Mouse (Mus musculus) kidney, adult 2 months (tissue): ENCODE measurements around the gene Aspscr1. TPM values are rescaled to one million over a fixed set of nuclear protein-coding genes. Genes with fewer than 3 reads are reported as not detected.

ENCODE experiments used
- DNase-seq: peaks from one replicate; pipeline ENCODE4 v3.0.0; 2021
- H3K27ac ChIP-seq: fragments of 200-500 bp; 2 replicates; pipeline ENCODE4 v1.5.1; 2012; ENCODE audit warnings: low read depth, low read length, control low read depth, inconsistent platforms; ENCODE audit not compliant: insufficient read depth
- H3K27me3 ChIP-seq: fragments of 200-500 bp; replicated peaks from 2 replicates; pipeline ENCODE4 v1.6.1; 2012; ENCODE audit warnings: mild to moderate bottlenecking, moderate library complexity, low read length, inconsistent platforms; ENCODE audit not compliant: control insufficient read depth, insufficient read depth
- H3K36me3 ChIP-seq: fragments of 200-500 bp; 2 replicates; pipeline ENCODE4 v1.6.1; 2012; ENCODE audit warnings: mild to moderate bottlenecking, moderate library complexity, low read length, inconsistent platforms; ENCODE audit not compliant: control insufficient read depth, insufficient read depth
- H3K4me1 ChIP-seq: fragments of 200-500 bp; 2 replicates; pipeline ENCODE4 v1.6.1; 2011; ENCODE audit warnings: low read length; ENCODE audit not compliant: control insufficient read depth, insufficient read depth
- H3K4me3 ChIP-seq: fragments of 200-500 bp; 2 replicates; pipeline ENCODE4 v1.5.1; 2011; ENCODE audit warnings: mild to moderate bottlenecking, low read depth, low read length, control low read depth; ENCODE audit not compliant: insufficient read depth
- CTCF ChIP-seq: fragments of 200-500 bp; conservative IDR thresholded peaks from 2 replicates; pipeline ENCODE4 v1.5.1; 2011; ENCODE audit warnings: low read depth, mild to moderate bottlenecking, control low read depth, low read length, moderate library complexity, mixed read lengths; ENCODE audit not compliant: insufficient read depth, insufficient read length
- POLR2A ChIP-seq: fragments of 200-500 bp; IDR thresholded peaks from one replicate; pipeline ENCODE4 v1.6.1; 2011; ENCODE audit warnings: low read depth, low read length, control low read depth
- WGBS: fragments of 180-500 bp; shearing (Covaris S2); methylation state at CpG from one replicate; pipeline ENCODE4 v1.1.7; 2018; 5-methylcytosine and 5-hydroxymethylcytosine counted together
- polyA plus RNA-seq: library from polyadenylated mRNA; depleted of rRNA; stranded (reverse); fragments of >200 nt; gene quantifications from 2 replicates; pipeline ENCODE4 v1.2.3, GENCODE M21; 2012

Gene Aspscr1
- polyA plus RNA-seq, 1 experiment: 105 TPM

GRCm38 (mm10) chr11:120703696-120704454, 31.1 kb downstream of the Aspscr1 start:
- WGBS: 72% methylated on average over 15 of the region's 15 CpGs
- no peak for DNase-seq

GRCm38 (mm10) chr11:120704486-120705325, 31.9 kb downstream of the Aspscr1 start:
- DNase-seq: no peak
- 71% methylated on average over 8 of the region's 8 CpGs for WGBS
- Histone ChIP-seq H3K36me3 (no peaks in the 10 kb centered on the region), H3K27me3 (no peaks in the 10 kb centered on the region), H3K27ac (no peak overlapping the region), H3K4me1 (no peaks in the 10 kb centered on the region), H3K4me3 (no peak overlapping the region)
- no peak for TF ChIP-seq POLR2A
- no peak for TF ChIP-seq CTCF

More at GRCm38 (mm10) chr11:120703696-120704454, 31.1 kb downstream of the Aspscr1 start:
- Histone ChIP-seq H3K4me1 (no peaks in the 10 kb centered on the region), H3K27me3 (no peaks in the 10 kb centered on the region), H3K4me3 (no peak overlapping the region), H3K27ac (no peak overlapping the region), H3K36me3 (no peaks in the 10 kb centered on the region)
- TF ChIP-seq POLR2A (no peak), CTCF (no peak)

GRCm38 (mm10) chr11:120706120-120706519, 33.3 kb downstream of the Aspscr1 start:
- no peaks in the 10 kb centered on the region for H3K27me3 ChIP-seq
- no peaks in the 10 kb centered on the region for H3K36me3 ChIP-seq
- 82% methylated on average over 5 of the region's 5 CpGs for WGBS
- H3K4me1 ChIP-seq: no peaks in the 10 kb centered on the region
- no peak for TF ChIP-seq POLR2A
- DNase-seq: no peak
- no peak overlapping the region for H3K27ac ChIP-seq
- no peak overlapping the region for H3K4me3 ChIP-seq

- 62% methylated on average over 12 of the region's 12 CpGs for WGBS
- DNase-seq: no peak
- no peak overlapping the region for H3K27ac ChIP-seq
- no peaks in the 10 kb centered on the region for H3K27me3 ChIP-seq
- no peaks in the 10 kb centered on the region for H3K4me1 ChIP-seq
- no peaks in the 10 kb centered on the region for H3K36me3 ChIP-seq
- H3K4me3 ChIP-seq: no peak overlapping the region
- TF ChIP-seq CTCF (no peak), POLR2A (no peak)
Measured at GRCm38 (mm10) chr11:120707225-120707624, 34.5 kb downstream of the Aspscr1 start.

GRCm38 (mm10) chr11:120707969-120708368, 35.2 kb downstream of the Aspscr1 start:
- H3K36me3 ChIP-seq: no peaks in the 10 kb centered on the region
- H3K4me3 ChIP-seq: no peak overlapping the region
- no peak for DNase-seq
- peaks cover 2% of the 10 kb centered on the region; the same call in 1 of the 2 replicates for H3K4me1 ChIP-seq
- WGBS: 74% methylated on average over 5 of the region's 5 CpGs
- H3K27me3 ChIP-seq: no peaks in the 10 kb centered on the region
- no peak overlapping the region for H3K27ac ChIP-seq
- no peak for TF ChIP-seq POLR2A
- no peak for TF ChIP-seq CTCF

GRCm38 (mm10) chr11:120709551-120709950, 36.8 kb downstream of the Aspscr1 start:
- no peak overlapping the region for H3K27ac ChIP-seq
- TF ChIP-seq POLR2A: no peak

GRCm38 (mm10) chr11:120710672-120711071, 37.9 kb downstream of the Aspscr1 start:
- DNase-seq: no peak
- TF ChIP-seq POLR2A (no peak), CTCF (no peak)
- WGBS: 64% methylated on average over 5 of the region's 5 CpGs
- H3K36me3 ChIP-seq: no peaks in the 10 kb centered on the region
- H3K4me3 ChIP-seq: no peak overlapping the region
- peaks cover 10% of the 10 kb centered on the region; the same call in 1 of the 2 replicates for H3K4me1 ChIP-seq
- H3K27ac ChIP-seq: no peak overlapping the region
- no peaks in the 10 kb centered on the region for H3K27me3 ChIP-seq

More at GRCm38 (mm10) chr11:120709551-120709950, 36.8 kb downstream of the Aspscr1 start:
- Histone ChIP-seq H3K4me3 (no peak overlapping the region), H3K36me3 (no peaks in the 10 kb centered on the region), H3K4me1 (peaks cover 10% of the 10 kb centered on the region; the same call in 1 of the 2 replicates), H3K27me3 (no peaks in the 10 kb centered on the region)
- WGBS: 68% methylated on average over 2 of the region's 2 CpGs
- peak; percentile 39 for DNase-seq
